Mouse (Mus musculus) embryonic facial prominence, embryonic 12.5 days (tissue): ENCODE measurements around the gene Fosl1. TPM values are rescaled to one million over a fixed set of nuclear protein-coding genes. Genes with fewer than 3 reads are reported as not detected.
A peak's percentile ranks its signal among the peaks of the same experiment; 100 is the strongest.
"Not testable (repeated sequence)": the region's sequence is repeated elsewhere in the genome, so short reads cannot be mapped to it uniquely, and the experiment has no call there.

ENCODE experiments used
- ATAC-seq: fragments of 200-750 bp; cut with Nextera tagmentation; 2 replicates; pipeline ENCODE4 v1.8.0; 2017; ENCODE audit not compliant: insufficient number of reproducible peaks, insufficient read depth, low FRiP score, low TSS enrichment
- H3K27ac ChIP-seq: fragments of 300-500 bp; sonication (generic); 2 replicates; pipeline ENCODE4 v1.5.1; 2016; ENCODE audit warnings: mild to moderate bottlenecking
- H3K27me3 ChIP-seq: fragments of 300-500 bp; sonication (generic); 2 replicates; pipeline ENCODE4 v1.6.1; 2016; ENCODE audit warnings: mild to moderate bottlenecking, moderate library complexity
- H3K36me3 ChIP-seq: fragments of 300-500 bp; sonication (generic); 2 replicates; pipeline ENCODE4 v1.6.1; 2016; ENCODE audit warnings: mild to moderate bottlenecking
- H3K4me1 ChIP-seq: fragments of 300-500 bp; sonication (generic); 2 replicates; pipeline ENCODE4 v1.6.1; 2016
- H3K4me2 ChIP-seq: fragments of 300-500 bp; sonication (generic); replicated peaks from 2 replicates; pipeline ENCODE4 v1.6.1; 2016; ENCODE audit warnings: mild to moderate bottlenecking, moderate library complexity
- H3K4me3 ChIP-seq: fragments of 300-500 bp; sonication (generic); 2 replicates; pipeline ENCODE4 v1.5.1; 2016; ENCODE audit warnings: mild to moderate bottlenecking
- H3K9ac ChIP-seq: fragments of 300-500 bp; sonication (generic); 2 replicates; pipeline ENCODE4 v1.6.1; 2016; ENCODE audit warnings: mild to moderate bottlenecking, moderate library complexity
- H3K9me3 ChIP-seq: fragments of 300-500 bp; sonication (generic); 2 replicates; pipeline ENCODE4 v1.6.1; 2016; ENCODE audit warnings: mild to moderate bottlenecking, moderate library complexity
- WGBS: fragments of 180-500 bp; shearing (Covaris S2); methylation state at CpG from one replicate; pipeline ENCODE4 v1.1.7; 2016; 5-methylcytosine and 5-hydroxymethylcytosine counted together
- polyA plus RNA-seq: library from polyadenylated mRNA; unstranded; fragments of >200 nt; fragmentation: Nextera tagmentation; extraction: Ambion mirVana; gene quantifications from 2 replicates; pipeline ENCODE4 v1.2.1, GENCODE M21; 2016

Gene Fosl1
- polyA plus RNA-seq, 1 experiment from 2014 or later = not detected

- Histone ChIP-seq H3K27ac (no peak overlapping the region), H3K4me2 (0 out of 2 replicates have a peak overlapping the region, but pooled peaks have one; percentile 81), H3K36me3 (peaks cover 50% of the 10 kb centered on the region), H3K4me3 (no peak overlapping the region), H3K4me1 (peaks cover 14% of the 10 kb centered on the region), H3K27me3 (no peaks in the 10 kb centered on the region), H3K9me3 (no peaks in the 10 kb centered on the region), H3K9ac (no peak overlapping the region)
- ATAC-seq = no peak
- 80% methylated on average over 8 of the region's 8 CpGs for whole genome bisulfite sequencing
These were observed 38.9 kb downstream of the Fosl1 start for GRCm38 (mm10) chr19:5486286-5486685.

GRCm38 (mm10) chr19:5486771-5487170, 39.4 kb downstream of the Fosl1 start:
- ATAC-seq = no peak
- Histone ChIP-seq H3K4me2 (peak overlapping the region; percentile 81), H3K9me3 (no peaks in the 10 kb centered on the region), H3K36me3 (peaks cover 46% of the 10 kb centered on the region), H3K4me3 (0 out of 2 replicates have a peak overlapping the region, but pooled peaks have one; percentile 51), H3K27ac (0 out of 2 replicates have a peak overlapping the region, but pooled peaks have one; percentile 98), H3K9ac (no peak overlapping the region), H3K27me3 (no peaks in the 10 kb centered on the region), H3K4me1 (peaks cover 15% of the 10 kb centered on the region)
- 91% methylated on average over 4 of the region's 4 CpGs for WGBS

- Histone ChIP-seq H3K9ac (peak within 1 kb of the TSS; percentile 65), H3K9me3 (no peaks in the 10 kb centered on the region), H3K27ac (peak within 1 kb of the TSS; percentile 98), H3K4me3 (peak within 1 kb of the TSS; percentile 51), H3K36me3 (peaks cover 44% of the 10 kb centered on the region), H3K4me1 (peaks cover 25% of the 10 kb centered on the region), H3K27me3 (no peaks in the 10 kb centered on the region), H3K4me2 (peak within 1 kb of the TSS; percentile 81)
- ATAC-seq = peak; percentile 70
- under 1% methylated on average over 39 of the region's 39 CpGs for WGBS
These were observed 40.6 kb downstream of the Fosl1 start, which contains the start of gene Mus81 for GRCm38 (mm10) chr19:5487768-5488550. Mus81 (minus strand) TSS chr19:5488402.

- peak; percentile 89 for ATAC-seq
- WGBS = 0% methylated on average over 26 of the region's 26 CpGs
- Histone ChIP-seq H3K27ac (peak overlapping the region; percentile 98), H3K4me2 (peak overlapping the region; percentile 81), H3K4me3 (peak overlapping the region; percentile 51), H3K9me3 (no peaks in the 10 kb centered on the region), H3K4me1 (peaks cover 25% of the 10 kb centered on the region), H3K27me3 (no peaks in the 10 kb centered on the region), H3K9ac (peak overlapping the region; percentile 53), H3K36me3 (peaks cover 44% of the 10 kb centered on the region)
These were observed 41.7 kb downstream of the Fosl1 start for GRCm38 (mm10) chr19:5488878-5489571.

- peak overlapping the region; percentile 81 for H3K4me2 ChIP-seq
- ATAC-seq, H3K27me3 ChIP-seq, H3K9ac ChIP-seq, H3K9me3 ChIP-seq: not testable (repeated sequence)
- H3K36me3 ChIP-seq = peaks cover 44% of the 10 kb centered on the region
- H3K27ac ChIP-seq = peak overlapping the region; percentile 98
- H3K4me1 ChIP-seq = peaks cover 25% of the 10 kb centered on the region
- peak overlapping the region; percentile 98; the same call in 1 of the 2 replicates for H3K4me3 ChIP-seq
- WGBS = 53% methylated on average over 10 of the region's 10 CpGs
These were observed 42.4 kb downstream of the Fosl1 start for GRCm38 (mm10) chr19:5489721-5490120.

GRCm38 (mm10) chr19:5490313-5490897, 43.1 kb downstream of the Fosl1 start, which contains the start of gene Cfl1:
Cfl1 (plus strand) TSS chr19:5490455.
- peaks cover 25% of the 10 kb centered on the region for H3K4me1 ChIP-seq

GRCm38 (mm10) chr19:5490898-5491708, 43.8 kb downstream of the Fosl1 start:
- no peak; the same call in 1 of the 2 replicates for ATAC-seq
- under 1% methylated on average over 59 of the region's 59 CpGs for WGBS
- Histone ChIP-seq H3K9ac (peak overlapping the region; percentile 97), H3K4me1 (peaks cover 25% of the 10 kb centered on the region), H3K27me3 (no peaks in the 10 kb centered on the region), H3K4me2 (peak overlapping the region; percentile 78), H3K4me3 (peak overlapping the region; percentile 98), H3K9me3 (no peaks in the 10 kb centered on the region), H3K27ac (peak overlapping the region; percentile 98), H3K36me3 (peaks cover 41% of the 10 kb centered on the region)

More at GRCm38 (mm10) chr19:5490313-5490897, 43.1 kb downstream of the Fosl1 start, which contains the start of gene Cfl1:
- H3K4me3 ChIP-seq = peak within 1 kb of the TSS; percentile 98
- peak within 1 kb of the TSS; percentile 81 for H3K4me2 ChIP-seq
- H3K36me3 ChIP-seq = peaks cover 41% of the 10 kb centered on the region
- H3K27ac ChIP-seq = peak within 1 kb of the TSS; percentile 98
- H3K9ac ChIP-seq = peak within 1 kb of the TSS; percentile 97
- WGBS = under 1% methylated on average over 62 of the region's 62 CpGs
- ATAC-seq = peak; percentile 38; the same call in 1 of the 2 replicates
- no peaks in the 10 kb centered on the region for H3K9me3 ChIP-seq
- H3K27me3 ChIP-seq = no peaks in the 10 kb centered on the region

GRCm38 (mm10) chr19:5492641-5493040, 45.3 kb downstream of the Fosl1 start:
- no peak for ATAC-seq
- no peak overlapping the region for H3K4me3 ChIP-seq
- peaks cover 10% of the 10 kb centered on the region for H3K4me1 ChIP-seq
- WGBS = 87% methylated on average over 4 of the region's 4 CpGs
- no peak overlapping the region for H3K27ac ChIP-seq
- H3K4me2 ChIP-seq = no peak overlapping the region
- no peaks in the 10 kb centered on the region for H3K9me3 ChIP-seq
- H3K9ac ChIP-seq = no peak overlapping the region
- H3K27me3 ChIP-seq = no peaks in the 10 kb centered on the region
- H3K36me3 ChIP-seq = peaks cover 54% of the 10 kb centered on the region

GRCm38 (mm10) chr19:5493301-5493721, 46.0 kb downstream of the Fosl1 start:
- Histone ChIP-seq H3K36me3 (peaks cover 58% of the 10 kb centered on the region), H3K4me1 (peaks cover 10% of the 10 kb centered on the region)
- not testable (repeated sequence) for H3K9ac ChIP-seq, ATAC-seq, H3K4me3 ChIP-seq, H3K27me3 ChIP-seq, H3K27ac ChIP-seq, H3K9me3 ChIP-seq, H3K4me2 ChIP-seq
- 77% methylated on average over 9 of the region's 9 CpGs for WGBS

- no peak overlapping the region for H3K4me3 ChIP-seq
These were observed 47.0 kb downstream of the Fosl1 start for GRCm38 (mm10) chr19:5494314-5494713.

More at GRCm38 (mm10) chr19:5494314-5494713, 47.0 kb downstream of the Fosl1 start:
- Histone ChIP-seq H3K27ac (no peak overlapping the region), H3K36me3 (peaks cover 58% of the 10 kb centered on the region), H3K9ac (no peak overlapping the region), H3K9me3 (no peaks in the 10 kb centered on the region), H3K27me3 (no peaks in the 10 kb centered on the region), H3K4me1 (peaks cover 10% of the 10 kb centered on the region), H3K4me2 (no peak overlapping the region)
- no peak for ATAC-seq
- 86% methylated on average over 3 of the region's 3 CpGs for WGBS
